Mouse (Mus musculus): ENCODE results near the gene Dtl.

The Dtl gene

DNA sequence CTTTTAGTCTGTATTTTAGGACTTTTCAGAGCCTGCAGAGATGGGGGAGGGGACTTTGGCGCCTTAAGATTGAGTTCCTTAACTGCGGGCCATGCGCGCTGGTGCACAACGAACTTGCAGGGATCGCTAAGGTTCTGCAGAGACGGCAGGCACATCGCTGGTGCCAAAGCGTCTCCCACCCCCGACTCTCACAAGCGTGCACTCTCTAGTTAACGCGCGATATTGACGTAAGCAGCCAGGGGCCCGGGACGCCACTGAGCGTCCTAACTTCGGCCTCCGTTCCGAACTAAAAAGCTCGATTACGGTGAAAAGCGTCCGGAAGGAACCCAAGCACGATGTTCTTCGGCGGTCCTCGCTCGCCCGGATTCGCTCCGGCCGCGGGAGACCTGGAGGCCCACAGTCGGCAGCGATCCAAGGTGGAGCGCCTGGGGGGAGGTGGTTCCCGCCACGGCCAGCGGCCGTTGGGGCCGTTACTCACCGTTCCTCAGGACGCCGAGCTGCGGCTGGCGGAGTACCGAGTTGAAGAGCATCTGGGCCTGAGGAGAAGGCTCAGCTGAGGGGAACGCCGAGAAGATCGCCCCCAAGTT, 380 bp downstream of the Dtl start:
- peak; percentile 67 for DNase-seq

GRCm38 (mm10) chr1:191573906-191574639, 1.3 kb downstream of the Dtl start:
- no peak for DNase-seq

GRCm38 (mm10) chr1:191570415-191570814, 4.9 kb downstream of the Dtl start:
- no peak for DNase-seq

GRCm38 (mm10) chr1:191569625-191570024, 5.7 kb downstream of the Dtl start:
- DNase-seq: no peak

GRCm38 (mm10) chr1:191567859-191568258, 7.5 kb downstream of the Dtl start:
- DNase-seq: no peak

DNA sequence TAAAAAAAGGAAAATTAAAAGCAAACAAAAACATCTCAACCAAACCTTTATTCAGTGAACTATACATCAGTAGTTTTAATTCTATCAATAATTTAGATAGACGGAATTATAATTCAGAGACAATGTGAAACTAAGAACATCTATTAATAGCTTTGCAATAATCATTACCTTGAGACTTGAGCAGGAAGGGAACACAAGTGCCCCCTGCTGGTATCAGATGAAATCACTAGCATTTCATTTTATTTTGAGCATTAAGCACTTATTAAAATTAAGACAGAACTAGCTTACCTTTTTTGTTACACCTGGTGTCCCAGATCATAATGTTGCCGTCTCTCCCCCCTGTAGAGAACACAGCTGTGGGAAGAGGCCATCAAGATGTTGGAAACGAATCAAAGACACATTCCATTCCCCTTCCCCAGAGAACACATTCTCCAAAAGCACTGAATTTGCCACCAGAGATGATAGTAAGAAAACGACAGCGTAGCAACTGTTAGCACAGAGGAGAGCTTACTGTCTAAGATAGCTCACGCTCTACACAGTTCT, 12.4 kb downstream of the Dtl start:
- peak; percentile 35 for DNase-seq

- DNase-seq: no peak
These were observed 15.6 kb downstream of the Dtl start for GRCm38 (mm10) chr1:191559779-191560178.

- no peak for DNase-seq
These were observed 18.2 kb downstream of the Dtl start for GRCm38 (mm10) chr1:191557109-191557508.

- no peak for DNase-seq
These were observed 24.6 kb downstream of the Dtl start for GRCm38 (mm10) chr1:191550786-191551185.

GRCm38 (mm10) chr1:191543747-191544146, 31.6 kb downstream of the Dtl start:
- DNase-seq: no peak

- DNase-seq: no peak
These were observed 33.7 kb downstream of the Dtl start for GRCm38 (mm10) chr1:191541619-191542018.

DNA sequence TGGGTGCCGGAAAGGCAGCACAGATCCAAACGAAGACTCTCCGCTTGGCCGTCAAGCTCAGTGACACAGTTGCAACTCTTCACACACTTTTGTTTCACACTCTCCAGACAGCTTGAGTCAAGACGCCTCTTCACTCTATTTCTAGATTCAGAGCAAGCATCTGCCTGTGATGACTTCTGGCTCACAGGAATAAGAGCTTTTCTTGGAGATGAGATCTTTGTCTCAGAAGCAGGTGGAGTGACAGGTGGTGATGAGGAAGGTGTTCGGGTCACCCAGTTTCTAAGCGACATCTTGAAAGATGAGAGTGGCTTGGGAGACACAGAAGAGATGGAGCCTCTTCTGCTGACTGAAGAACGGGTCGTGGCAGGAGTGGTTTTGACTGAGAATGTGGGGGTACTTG, 34.3 kb downstream of the Dtl start:
- no peak for DNase-seq

GRCm38 (mm10) chr1:191540300-191540699, 35.0 kb downstream of the Dtl start:
- DNase-seq: no peak

GRCm38 (mm10) chr1:191534896-191535295, 40.4 kb downstream of the Dtl start:
- DNase-seq: no peak

DNA sequence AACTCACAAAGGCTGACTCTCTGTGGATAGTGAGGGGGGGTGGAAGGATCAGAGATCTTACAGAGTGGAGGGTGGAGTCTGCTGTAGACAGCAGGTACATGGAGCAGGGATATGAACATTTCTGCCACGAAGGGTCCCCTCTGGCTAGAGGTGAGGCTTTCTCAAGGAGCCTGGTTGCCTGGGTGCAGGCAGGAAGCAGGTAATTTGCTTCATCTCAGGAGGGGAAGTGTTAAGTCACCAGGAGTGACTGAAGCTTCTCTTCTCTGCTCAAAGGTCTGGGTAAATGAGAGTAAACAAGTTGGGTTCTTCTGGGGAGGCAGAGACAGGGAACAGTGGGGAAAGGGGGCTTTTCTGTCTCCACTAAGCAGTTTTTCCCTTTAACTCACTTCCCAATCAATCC, 44.3 kb downstream of the Dtl start:
- DNase-seq: no peak

GRCm38 (mm10) chr1:191529406-191529805, 45.9 kb downstream of the Dtl start:
- no peak for DNase-seq

GRCm38 (mm10) chr1:191527921-191528612, 47.3 kb downstream of the Dtl start:
- DNase-seq: peak; percentile 63

DNA sequence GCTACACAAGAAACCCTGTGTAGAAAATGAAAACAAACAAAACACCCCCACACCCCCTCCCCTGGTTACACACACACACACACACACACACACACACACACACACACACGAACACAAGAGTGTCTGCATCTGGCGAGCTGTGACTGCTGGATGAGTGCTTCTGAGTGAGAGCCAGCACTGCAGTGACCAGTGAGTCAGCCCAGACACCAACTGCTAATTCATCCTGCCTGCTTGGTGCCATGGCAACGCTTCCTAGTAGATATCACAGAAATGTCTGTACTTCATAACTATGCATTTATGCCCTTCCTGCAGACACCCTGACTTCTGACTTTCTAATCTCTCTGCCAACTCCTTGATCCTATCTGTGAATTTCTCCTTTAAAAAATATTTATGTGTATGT, 48.3 kb downstream of the Dtl start:
- no peak for DNase-seq

GRCm38 (mm10) chr1:191521395-191521794, 53.9 kb downstream of the Dtl start:
- no peak for DNase-seq

DNA sequence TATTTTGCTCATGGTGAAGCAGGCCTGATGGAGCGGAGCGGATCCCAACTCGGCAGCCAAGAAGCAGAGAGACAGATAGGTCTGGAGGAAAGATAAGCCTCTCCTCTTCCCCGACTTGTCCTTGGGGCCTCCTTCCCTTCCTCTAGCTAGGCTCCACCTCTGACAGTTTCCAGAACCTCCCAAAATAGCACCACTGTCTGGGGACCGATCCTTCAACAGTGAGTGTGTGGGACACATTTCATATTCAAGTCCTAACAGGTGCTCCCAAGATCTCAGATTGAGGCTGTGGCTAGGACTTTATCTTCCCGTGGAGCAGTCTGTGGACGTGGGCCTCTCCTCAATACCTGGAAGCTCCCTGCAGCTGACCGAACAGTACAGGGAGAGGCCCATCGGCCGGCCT, 54.7 kb downstream of the Dtl start:
- peak; percentile 32 for DNase-seq

DNA sequence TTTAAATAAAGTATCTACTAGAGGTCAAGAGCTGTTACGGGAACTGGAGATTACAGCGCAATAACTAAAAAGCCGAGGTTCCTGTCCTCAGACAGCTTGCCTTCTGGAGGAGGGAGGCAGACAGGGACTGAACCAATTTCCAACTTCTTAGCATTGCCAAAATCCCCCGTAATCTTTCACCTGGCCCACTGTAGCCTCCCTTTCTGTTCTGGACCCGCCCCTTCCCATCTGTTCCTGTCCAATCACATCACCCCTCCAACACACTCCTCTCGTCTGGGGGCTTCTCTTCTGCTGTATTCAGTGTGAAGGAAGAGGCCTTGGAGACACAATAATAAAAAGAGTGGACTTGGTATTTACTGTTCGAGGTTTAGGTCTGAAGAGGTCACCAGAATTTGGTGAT, 55.1 kb downstream of the Dtl start:
- peak; percentile 70 for DNase-seq

DNA sequence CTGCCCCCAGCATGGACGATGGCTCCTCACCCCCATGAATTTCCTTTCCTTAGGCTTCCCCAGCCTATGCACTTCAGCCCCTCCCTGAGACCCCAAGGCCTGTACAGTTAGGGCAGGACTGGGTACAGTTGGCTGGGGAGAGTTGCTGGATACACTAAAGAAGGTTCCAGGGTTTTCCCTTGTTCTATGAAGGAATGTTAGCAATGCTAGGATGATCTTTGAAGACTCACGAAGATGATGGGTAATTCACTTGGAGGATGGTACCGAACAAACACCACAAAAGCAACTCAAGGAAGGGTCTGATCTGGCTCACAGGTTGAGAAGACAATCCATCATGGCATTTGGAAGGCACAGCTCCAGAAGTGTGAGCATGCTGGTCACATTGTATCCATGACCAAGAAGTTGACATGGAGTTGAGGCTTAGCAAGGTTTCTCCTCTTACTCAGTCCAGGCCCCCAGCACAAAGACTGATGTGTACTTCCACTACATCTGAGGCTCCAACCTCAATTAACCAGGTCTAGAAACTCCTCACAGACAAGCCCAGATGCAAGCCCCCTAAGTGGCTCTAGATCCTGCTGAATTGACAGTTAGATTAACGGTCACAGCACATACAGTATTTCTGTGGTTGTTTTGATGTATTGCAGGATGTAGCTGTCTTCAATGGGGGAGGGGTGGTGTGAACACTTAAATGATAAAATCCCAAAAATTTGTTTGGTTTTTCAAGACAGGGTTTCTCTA, 55.8 kb downstream of the Dtl start:
- peak; percentile 68 for DNase-seq

DNA sequence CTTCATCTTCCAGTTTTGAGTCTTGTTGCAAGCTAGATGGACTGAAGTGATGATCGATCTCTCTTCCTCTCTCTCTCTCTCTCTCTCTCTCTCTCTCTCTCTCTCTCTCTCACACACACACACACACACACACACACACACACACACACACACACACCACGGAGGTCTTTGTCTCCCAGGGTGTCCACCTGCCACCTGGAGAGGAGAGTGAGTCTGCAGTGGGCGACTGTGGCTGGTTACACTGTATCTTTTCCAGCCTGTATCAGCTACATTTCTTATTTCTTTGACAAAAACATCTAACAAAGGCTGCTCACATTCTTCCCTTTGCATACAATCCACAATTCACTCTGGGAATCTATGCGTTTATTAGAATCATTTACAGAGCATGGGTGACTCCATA, 56.4 kb downstream of the Dtl start:
- peak; percentile 37 for DNase-seq
